Mouse (Mus musculus) small intestine, adult 2 months (tissue): ENCODE data around the gene Ttc30a1. TPM values are rescaled to one million over a fixed set of nuclear protein-coding genes. Genes with fewer than 3 reads are reported as not detected.

Experiments
- H3K27ac ChIP-seq: fragments of 200-500 bp; 2 replicates; pipeline ENCODE4 v1.5.1; 2012; ENCODE audit warnings: low read depth, low read length, control low read depth, inconsistent platforms; ENCODE audit not compliant: insufficient read depth
- H3K27me3 ChIP-seq: fragments of 200-500 bp; 2 replicates; pipeline ENCODE4 v1.6.1; 2012; ENCODE audit warnings: mild to moderate bottlenecking, moderate library complexity, low read length, inconsistent platforms; ENCODE audit not compliant: control insufficient read depth, insufficient read depth
- H3K36me3 ChIP-seq: fragments of 200-500 bp; 2 replicates; pipeline ENCODE4 v1.6.1; 2012; ENCODE audit warnings: mild to moderate bottlenecking, low read length, control low read depth, inconsistent platforms; ENCODE audit not compliant: control insufficient read depth, insufficient read depth
- H3K4me1 ChIP-seq: fragments of 200-500 bp; 2 replicates; pipeline ENCODE4 v1.6.1; 2012; ENCODE audit warnings: low read length, inconsistent platforms, mixed read lengths; ENCODE audit not compliant: control insufficient read depth, insufficient read depth, insufficient read length
- H3K4me3 ChIP-seq: fragments of 200-500 bp; 2 replicates; pipeline ENCODE4 v1.5.1; 2012; ENCODE audit warnings: low read depth, mild to moderate bottlenecking, control low read depth, inconsistent platforms, low read length, moderate library complexity
- CTCF ChIP-seq: fragments of 200-500 bp; IDR thresholded peaks from 2 replicates; pipeline ENCODE4 v1.5.1; 2012; ENCODE audit warnings: low read depth, mild to moderate bottlenecking, control low read depth, inconsistent platforms, low read length, moderate library complexity, mixed read lengths; ENCODE audit not compliant: insufficient replicate concordance, insufficient read length; ENCODE audit errors: extremely low read depth
- POLR2A ChIP-seq: fragments of 200-500 bp; IDR thresholded peaks from 2 replicates; pipeline ENCODE4 v1.6.1; 2012; ENCODE audit warnings: low read depth, mild to moderate bottlenecking, control low read depth, inconsistent platforms, low read length, moderate library complexity
- whole genome bisulfite sequencing: fragments of 180-500 bp; shearing (Covaris S2); methylation state at CpG from one replicate; pipeline ENCODE4 v1.1.7; 2018; 5-methylcytosine and 5-hydroxymethylcytosine counted together
- polyA plus RNA-seq: library from polyadenylated mRNA; depleted of rRNA; stranded (reverse); fragments of >200 nt; gene quantifications from 2 replicates; pipeline ENCODE4 v1.2.3, GENCODE M21; 2012

The Ttc30a1 gene
- polyA plus RNA-seq, 1 experiment, result 1.1 TPM

DNA sequence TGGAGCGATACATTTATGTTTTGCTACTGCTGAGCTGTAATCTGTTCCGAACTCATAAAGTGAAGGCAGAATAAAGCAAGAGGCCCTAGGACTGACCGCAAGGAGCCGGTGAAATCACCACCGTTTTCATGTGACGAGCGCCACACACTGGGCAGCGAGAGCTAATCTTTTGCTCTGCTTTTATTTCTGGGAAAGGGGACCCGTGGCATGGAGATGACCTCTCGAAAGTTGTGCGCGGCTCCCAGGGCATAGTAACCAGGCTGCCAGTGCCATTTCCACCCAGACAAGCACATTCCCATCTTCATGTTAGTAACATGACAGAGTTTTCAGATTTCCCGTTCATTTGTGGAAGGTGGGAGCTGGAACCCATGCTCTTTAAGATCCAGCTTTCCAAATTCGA, 17.3 kb downstream of the Ttc30a1 start:
- Histone ChIP-seq H3K4me3 (no peak overlapping the region), H3K36me3 (no peaks in the 10 kb centered on the region), H3K4me1 (peaks cover 11% of the 10 kb centered on the region), H3K27ac (no peak overlapping the region), H3K27me3 (no peaks in the 10 kb centered on the region)
- 12% methylated on average over 14 of the region's 14 CpGs for WGBS
- TF ChIP-seq CTCF, result peak; percentile 64; the same call in 1 of the 2 replicates
- TF ChIP-seq POLR2A, result no peak

DNA sequence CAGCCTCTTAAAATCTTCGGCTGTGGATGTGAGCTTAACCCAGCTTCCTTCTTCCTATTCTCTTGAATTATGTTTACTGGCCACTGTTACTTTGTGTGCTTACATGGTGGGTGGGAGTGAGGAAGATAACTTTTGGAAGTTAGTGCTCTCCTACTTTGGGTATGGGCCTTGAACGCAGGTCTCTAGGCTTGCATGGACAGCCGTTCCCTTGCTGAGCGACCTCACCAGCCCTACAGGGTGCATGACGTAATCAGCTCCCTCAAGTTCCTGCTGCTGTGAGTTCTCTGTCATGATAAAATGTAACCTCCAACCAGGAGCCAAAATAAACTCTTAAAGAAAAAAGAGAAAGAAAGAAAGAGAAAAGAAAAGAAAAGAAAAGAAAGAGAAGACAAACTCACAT, 17.7 kb downstream of the Ttc30a1 start:
- WGBS, result 81% methylated on average over 5 of the region's 5 CpGs
- no peak overlapping the region for H3K27ac ChIP-seq

DNA sequence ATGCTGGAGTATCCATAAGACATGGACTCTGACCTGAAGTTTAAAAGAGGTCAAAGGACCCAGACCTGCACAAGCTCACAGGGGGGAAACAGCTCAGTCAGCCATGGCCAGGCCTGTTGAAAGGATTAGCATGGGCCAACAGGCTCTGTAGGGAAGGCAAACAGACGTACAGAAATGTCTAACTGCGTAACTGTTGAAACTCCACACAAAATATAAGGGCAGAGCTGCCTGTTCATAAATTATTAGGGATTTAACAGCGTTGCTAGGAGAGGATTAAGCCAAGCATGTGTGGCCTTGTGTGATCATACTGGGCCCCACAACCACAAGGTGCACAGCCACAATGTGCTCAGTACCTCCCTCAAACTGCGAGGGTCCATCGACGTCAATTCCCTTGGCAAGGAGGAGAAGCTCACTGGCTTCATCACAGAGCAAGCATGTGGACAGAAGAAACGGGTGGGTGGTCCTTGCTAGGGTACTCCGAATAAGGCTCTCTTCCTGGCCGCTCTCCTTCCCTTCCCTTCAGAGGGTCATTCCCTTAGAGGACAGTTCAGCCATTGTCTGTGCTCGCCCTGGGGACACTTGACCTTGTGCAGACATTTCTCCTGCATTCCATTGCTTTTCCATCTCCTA, 18.4 kb downstream of the Ttc30a1 start:
- H3K4me3 ChIP-seq, result no peak overlapping the region
- no peaks in the 10 kb centered on the region for H3K27me3 ChIP-seq
- WGBS, result 93% methylated on average over 10 of the region's 10 CpGs
- no peaks in the 10 kb centered on the region for H3K36me3 ChIP-seq
- H3K27ac ChIP-seq, result no peak overlapping the region
- peaks cover 15% of the 10 kb centered on the region for H3K4me1 ChIP-seq
- TF ChIP-seq POLR2A, result no peak
- TF ChIP-seq CTCF, result no peak

More for the DNA sequence above, 17.7 kb downstream of the Ttc30a1 start:
- H3K4me1 ChIP-seq, result peaks cover 15% of the 10 kb centered on the region
- no peaks in the 10 kb centered on the region for H3K27me3 ChIP-seq
- no peak overlapping the region for H3K4me3 ChIP-seq
- TF ChIP-seq CTCF (no peak), POLR2A (no peak)
- no peaks in the 10 kb centered on the region for H3K36me3 ChIP-seq

DNA sequence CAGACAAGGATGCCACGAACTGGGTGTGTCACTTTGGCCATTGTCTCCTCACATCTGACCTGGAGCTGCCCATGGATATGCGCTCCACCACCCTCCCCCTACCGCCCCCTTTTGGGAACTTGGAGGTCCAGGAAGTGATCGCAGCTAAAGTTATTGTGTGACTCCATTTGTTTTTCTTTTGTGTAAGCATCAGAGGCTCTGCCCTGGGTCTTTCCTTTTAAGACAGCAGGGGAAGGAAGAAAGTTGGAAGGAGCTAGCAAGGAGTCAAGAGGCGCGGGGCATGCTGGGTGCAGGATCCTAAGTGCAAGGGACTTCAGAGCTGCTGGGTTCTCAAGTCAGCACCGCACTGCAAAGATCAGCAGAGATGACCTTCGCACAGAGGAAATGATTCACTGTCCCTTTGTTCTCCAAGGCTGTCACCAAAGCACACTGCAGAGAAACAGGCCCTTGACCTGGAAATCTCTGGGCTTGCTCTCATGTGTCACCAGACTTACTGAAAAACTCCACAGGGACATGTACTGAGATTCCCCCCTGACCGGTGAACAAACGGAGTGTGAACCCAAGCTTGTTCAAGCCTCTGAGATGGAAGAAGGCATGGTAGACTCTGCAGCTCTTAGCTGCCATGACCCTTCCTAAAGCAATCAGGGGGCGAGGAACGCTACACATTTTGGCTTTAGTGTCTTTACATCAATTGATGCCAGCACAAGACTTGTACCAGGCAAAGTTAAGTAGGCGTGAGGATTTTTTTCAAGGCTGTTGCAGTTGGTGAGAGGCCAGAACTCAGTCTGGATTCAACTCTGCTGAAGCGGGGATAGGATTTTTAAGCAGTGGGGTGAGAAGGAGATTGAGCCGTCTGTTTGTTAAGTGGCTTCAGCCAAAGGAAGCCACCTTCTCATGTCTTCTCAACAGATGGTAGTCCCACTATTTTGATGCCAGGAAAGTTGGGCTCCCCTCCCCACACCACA, 21.1 kb downstream of the Ttc30a1 start:
- no peak overlapping the region for H3K4me3 ChIP-seq
- no peak for TF ChIP-seq POLR2A
- no peak for TF ChIP-seq CTCF
- H3K27ac ChIP-seq, result no peak overlapping the region
- peaks cover 15% of the 10 kb centered on the region for H3K4me1 ChIP-seq
- H3K36me3 ChIP-seq, result no peaks in the 10 kb centered on the region
- no peaks in the 10 kb centered on the region for H3K27me3 ChIP-seq
- WGBS, result 57% methylated on average over 15 of the region's 15 CpGs

GRCm38 (mm10) chr2:75959850-75960365, 21.9 kb downstream of the Ttc30a1 start:
- H3K27ac ChIP-seq, result peak overlapping the region; percentile 5; the same call in 1 of the 2 replicates
- no peaks in the 10 kb centered on the region for H3K36me3 ChIP-seq
- no peaks in the 10 kb centered on the region for H3K27me3 ChIP-seq
- 27% methylated on average over 15 of the region's 15 CpGs for WGBS
- H3K4me1 ChIP-seq, result peaks cover 15% of the 10 kb centered on the region
- TF ChIP-seq POLR2A (no peak), CTCF (no peak)
- 0 out of 2 replicates have a peak overlapping the region, but pooled peaks have one; percentile 24 for H3K4me3 ChIP-seq

DNA sequence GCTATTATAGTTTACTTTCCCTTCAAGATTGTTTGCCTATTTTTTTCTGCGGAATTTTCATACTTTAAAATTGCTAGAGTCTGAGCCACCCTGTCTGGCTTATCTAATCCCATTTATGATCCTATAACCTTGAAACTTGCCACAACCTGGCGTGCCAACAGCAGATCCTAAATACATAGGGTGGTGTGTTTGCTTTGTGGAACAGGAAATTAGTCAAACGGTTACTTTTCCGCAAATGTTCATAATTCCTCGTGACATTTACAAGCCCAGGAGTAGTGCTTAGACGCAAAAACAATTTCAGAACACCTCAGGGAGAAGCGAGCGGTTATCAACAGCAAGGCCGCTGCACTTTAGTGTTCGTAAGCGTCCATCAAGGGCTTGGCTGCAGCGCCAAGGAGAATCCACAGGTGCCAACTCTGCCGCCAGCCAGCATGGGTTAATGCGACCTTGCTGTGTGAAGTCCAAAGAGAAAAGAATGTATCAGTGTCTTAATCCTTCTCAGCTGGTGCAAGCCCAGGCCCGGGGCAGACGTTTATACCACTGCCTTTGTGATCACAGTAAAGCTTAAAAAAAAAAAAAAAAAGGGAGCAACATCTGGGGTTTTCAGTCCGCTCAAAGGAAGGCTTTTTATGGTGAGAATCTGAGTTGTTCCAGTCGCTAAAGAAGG, 22.5 kb downstream of the Ttc30a1 start:
- Histone ChIP-seq H3K4me1 (peaks cover 15% of the 10 kb centered on the region), H3K4me3 (no peak overlapping the region), H3K27me3 (no peaks in the 10 kb centered on the region), H3K36me3 (no peaks in the 10 kb centered on the region), H3K27ac (peak overlapping the region; percentile 5; the same call in 1 of the 2 replicates)
- no peak for TF ChIP-seq CTCF
- WGBS, result 23% methylated on average over 18 of the region's 18 CpGs

DNA sequence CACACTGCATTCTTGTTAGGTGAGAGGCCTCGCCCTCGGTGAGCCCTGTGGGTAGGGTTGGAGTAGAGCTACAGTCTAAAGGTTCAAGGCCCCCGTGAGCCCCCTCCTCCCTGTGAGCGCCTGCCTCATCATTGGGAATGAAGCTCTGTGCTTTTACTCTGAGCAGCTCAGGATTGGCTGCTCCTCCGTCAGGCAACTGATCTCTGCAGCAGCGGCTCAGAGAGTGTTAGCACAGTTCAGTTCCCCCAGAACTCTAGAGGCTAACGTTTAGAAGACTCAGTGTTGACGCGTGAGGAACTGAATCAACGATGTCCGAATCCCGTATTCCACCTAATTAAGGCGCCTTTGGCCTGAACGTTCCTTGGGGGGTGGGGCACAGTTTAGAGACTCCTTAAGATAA, 26.1 kb downstream of the Ttc30a1 start:
- Histone ChIP-seq H3K36me3 (no peaks in the 10 kb centered on the region), H3K4me1 (peaks cover 13% of the 10 kb centered on the region), H3K27me3 (no peaks in the 10 kb centered on the region), H3K4me3 (no peak overlapping the region), H3K27ac (no peak overlapping the region)
- 70% methylated on average over 14 of the region's 14 CpGs for WGBS
- TF ChIP-seq CTCF, result no peak
- no peak for TF ChIP-seq POLR2A
